Mouse (Mus musculus): ENCODE measurements around the gene Zdhhc1. TPM values are rescaled to one million over a fixed set of nuclear protein-coding genes. Genes with fewer than 3 reads are reported as not detected.
A peak's percentile ranks its signal among the peaks of the same experiment; 100 is the strongest.

The Zdhhc1 gene
- polyA plus RNA-seq, 1 experiment from 2014 or later, result 38.4 TPM

DNA sequence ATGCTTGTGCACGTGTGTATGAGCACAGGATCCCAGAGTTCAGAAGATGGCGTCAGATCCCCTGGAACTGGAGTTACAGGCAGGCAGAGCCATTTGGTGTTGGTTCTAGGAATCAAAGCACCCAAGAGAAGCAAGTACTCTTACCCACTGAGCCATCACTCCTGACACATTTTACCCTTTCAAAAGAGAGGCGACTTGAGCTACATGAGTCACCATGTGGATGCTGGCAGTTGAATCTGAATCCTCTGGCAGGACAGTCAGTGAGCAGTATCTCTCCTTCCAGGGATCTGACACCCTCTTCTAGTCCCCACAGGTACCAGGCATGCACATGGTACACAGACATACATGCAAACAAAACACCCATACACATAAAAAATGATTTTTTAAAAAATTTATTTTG, 8.6 kb downstream of the Zdhhc1 start:
- Histone ChIP-seq H3K27ac (ENCODE audit: low read length) (no peak overlapping the region), H3K27me3 (ENCODE audit: control insufficient read depth, insufficient read depth, low read depth, low read length) (no peaks in the 10 kb centered on the region), H3K4me1 (ENCODE audit: control insufficient read depth, insufficient read depth, low read length) (no peaks in the 10 kb centered on the region), H3K9ac (ENCODE audit: low read depth, low read length) (no peak overlapping the region), H3K4me3 (ENCODE audit: low read depth, low read length) (no peak overlapping the region), H3K9me3 (replicated peaks; ENCODE audit: control insufficient read depth, low read length, poor library complexity, severe bottlenecking) (no peaks in the 10 kb centered on the region), H3K4me2 (ENCODE audit: low read length) (no peak overlapping the region), H3K36me3 (ENCODE audit: control insufficient read depth, insufficient read depth, low read length) (no peaks in the 10 kb centered on the region)
- WGBS, result 67% methylated on average over 3 of the region's 3 CpGs
- ATAC-seq, result no peak

DNA sequence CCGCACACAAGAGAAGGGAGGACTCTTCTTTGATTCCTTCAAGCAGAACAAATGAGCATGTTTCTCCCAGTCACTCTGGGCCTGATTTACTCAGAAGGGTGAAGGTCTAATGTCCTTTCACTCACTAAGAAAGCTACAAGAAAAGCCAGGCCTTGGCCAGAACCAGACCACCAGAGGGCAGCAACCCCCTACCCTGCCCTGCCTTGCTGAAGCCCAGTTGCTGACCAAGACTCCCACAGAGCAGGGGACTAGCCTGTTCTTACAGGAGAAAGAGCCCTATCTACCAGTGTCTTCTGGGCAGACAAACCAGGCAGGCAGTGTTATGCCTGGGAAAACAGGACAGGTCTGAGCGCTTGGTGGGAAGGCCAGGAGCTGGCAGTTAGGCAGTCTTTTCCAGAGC, 12.3 kb downstream of the Zdhhc1 start:
- H3K4me1 ChIP-seq (ENCODE audit: control insufficient read depth, insufficient read depth, low read length), result no peaks in the 10 kb centered on the region
- H3K4me2 ChIP-seq (ENCODE audit: low read length), result no peak overlapping the region
- no peaks in the 10 kb centered on the region for H3K9me3 ChIP-seq (replicated peaks; ENCODE audit: control insufficient read depth, low read length, poor library complexity, severe bottlenecking)
- no peak overlapping the region for H3K27ac ChIP-seq (ENCODE audit: low read length)
- H3K9ac ChIP-seq (ENCODE audit: low read depth, low read length), result no peak overlapping the region
- no peaks in the 10 kb centered on the region for H3K36me3 ChIP-seq (ENCODE audit: control insufficient read depth, insufficient read depth, low read length)
- ATAC-seq, result 0 out of 2 replicates have a peak, but pooled peaks have one; percentile 56
- no peaks in the 10 kb centered on the region for H3K27me3 ChIP-seq (ENCODE audit: control insufficient read depth, insufficient read depth, low read depth, low read length)
- WGBS, result 19% methylated on average over 2 of the region's 2 CpGs
- no peak overlapping the region for H3K4me3 ChIP-seq (ENCODE audit: low read depth, low read length)

DNA sequence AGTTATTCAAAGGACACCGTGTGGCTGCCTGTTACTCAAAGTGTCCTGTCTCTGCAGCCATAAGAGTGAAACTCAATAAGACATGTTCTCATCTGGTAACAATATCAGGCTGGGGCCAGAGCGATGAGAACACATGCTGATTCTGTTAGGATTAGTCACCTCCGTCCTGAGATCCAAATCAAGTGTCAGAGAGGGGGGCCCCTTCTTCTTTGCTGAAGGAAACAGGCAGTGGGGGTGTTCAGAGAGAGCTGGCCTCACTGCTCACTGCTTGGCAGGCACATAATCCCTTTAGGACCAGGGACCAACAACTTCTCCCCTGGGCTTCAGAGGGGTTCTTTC, 12.7 kb downstream of the Zdhhc1 start:
- no peaks in the 10 kb centered on the region for H3K36me3 ChIP-seq (ENCODE audit: control insufficient read depth, insufficient read depth, low read length)
- H3K4me2 ChIP-seq (ENCODE audit: low read length), result no peak overlapping the region
- H3K9me3 ChIP-seq (replicated peaks; ENCODE audit: control insufficient read depth, low read length, poor library complexity, severe bottlenecking), result no peaks in the 10 kb centered on the region
- ATAC-seq, result no peak
- 13% methylated on average over 3 of the region's 3 CpGs for WGBS
- H3K4me3 ChIP-seq (ENCODE audit: low read depth, low read length), result no peak overlapping the region
- H3K27me3 ChIP-seq (ENCODE audit: control insufficient read depth, insufficient read depth, low read depth, low read length), result no peaks in the 10 kb centered on the region
- H3K4me1 ChIP-seq (ENCODE audit: control insufficient read depth, insufficient read depth, low read length), result no peaks in the 10 kb centered on the region
- H3K9ac ChIP-seq (ENCODE audit: low read depth, low read length), result no peak overlapping the region
- H3K27ac ChIP-seq (ENCODE audit: low read length), result no peak overlapping the region

GRCm38 (mm10) chr8:105483212-105484029, 13.3 kb downstream of the Zdhhc1 start:
- peak; percentile 54; the same call in 1 of the 2 replicates for ATAC-seq
- H3K9ac ChIP-seq (ENCODE audit: low read depth, low read length), result no peak overlapping the region
- H3K36me3 ChIP-seq (ENCODE audit: control insufficient read depth, insufficient read depth, low read length), result no peaks in the 10 kb centered on the region
- 34% methylated on average over 14 of the region's 14 CpGs for WGBS
- H3K4me1 ChIP-seq (ENCODE audit: control insufficient read depth, insufficient read depth, low read length), result no peaks in the 10 kb centered on the region
- no peaks in the 10 kb centered on the region for H3K9me3 ChIP-seq (replicated peaks; ENCODE audit: control insufficient read depth, low read length, poor library complexity, severe bottlenecking)
- no peak overlapping the region for H3K27ac ChIP-seq (ENCODE audit: low read length)
- H3K4me3 ChIP-seq (ENCODE audit: low read depth, low read length), result no peak overlapping the region
- no peaks in the 10 kb centered on the region for H3K27me3 ChIP-seq (ENCODE audit: control insufficient read depth, insufficient read depth, low read depth, low read length)
- H3K4me2 ChIP-seq (ENCODE audit: low read length), result no peak overlapping the region

- Histone ChIP-seq H3K27me3 (ENCODE audit: control insufficient read depth, insufficient read depth, low read depth, low read length) (no peaks in the 10 kb centered on the region), H3K9me3 (replicated peaks; ENCODE audit: control insufficient read depth, low read length, poor library complexity, severe bottlenecking) (no peaks in the 10 kb centered on the region), H3K36me3 (ENCODE audit: control insufficient read depth, insufficient read depth, low read length) (no peaks in the 10 kb centered on the region), H3K27ac (ENCODE audit: low read length) (no peak overlapping the region), H3K9ac (ENCODE audit: low read depth, low read length) (no peak overlapping the region), H3K4me1 (ENCODE audit: control insufficient read depth, insufficient read depth, low read length) (no peaks in the 10 kb centered on the region), H3K4me2 (ENCODE audit: low read length) (no peak overlapping the region), H3K4me3 (ENCODE audit: low read depth, low read length) (no peak overlapping the region)
- WGBS, result 85% methylated on average over 8 of the region's 8 CpGs
- ATAC-seq, result no peak
Observed at GRCm38 (mm10) chr8:105482123-105482522, 14.6 kb downstream of the Zdhhc1 start.

DNA sequence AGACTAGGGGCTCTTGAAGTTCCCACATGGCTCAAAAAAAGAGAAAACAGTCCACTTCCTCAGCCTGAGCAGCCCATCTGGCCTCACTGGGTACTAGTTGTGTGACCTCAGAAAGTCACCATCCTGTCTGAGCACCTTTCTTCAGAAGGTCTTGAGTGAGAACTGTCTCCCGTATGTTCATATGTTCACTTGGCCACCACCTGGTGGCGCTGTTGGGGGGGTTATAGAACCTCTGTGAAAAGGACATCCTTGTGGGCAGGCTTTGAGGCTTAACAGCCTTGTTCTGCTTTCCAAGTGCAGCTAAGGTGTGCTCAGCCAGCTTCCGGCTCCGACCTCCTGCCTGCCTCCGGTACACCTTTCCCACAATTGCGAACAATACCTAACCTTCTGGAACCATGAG, 15.2 kb downstream of the Zdhhc1 start:
- no peak overlapping the region for H3K9ac ChIP-seq (ENCODE audit: low read depth, low read length)
- no peaks in the 10 kb centered on the region for H3K4me1 ChIP-seq (ENCODE audit: control insufficient read depth, insufficient read depth, low read length)
- no peak for ATAC-seq
- no peaks in the 10 kb centered on the region for H3K27me3 ChIP-seq (ENCODE audit: control insufficient read depth, insufficient read depth, low read depth, low read length)
- H3K4me3 ChIP-seq (ENCODE audit: low read depth, low read length), result no peak overlapping the region
- H3K9me3 ChIP-seq (replicated peaks; ENCODE audit: control insufficient read depth, low read length, poor library complexity, severe bottlenecking), result no peaks in the 10 kb centered on the region
- H3K36me3 ChIP-seq (ENCODE audit: control insufficient read depth, insufficient read depth, low read length), result no peaks in the 10 kb centered on the region
- no peak overlapping the region for H3K27ac ChIP-seq (ENCODE audit: low read length)
- H3K4me2 ChIP-seq (ENCODE audit: low read length), result no peak overlapping the region
- WGBS, result 70% methylated on average over 6 of the region's 6 CpGs

- no peak overlapping the region for H3K27ac ChIP-seq (ENCODE audit: low read length)
- H3K4me2 ChIP-seq (ENCODE audit: low read length), result no peak overlapping the region
- no peaks in the 10 kb centered on the region for H3K36me3 ChIP-seq (ENCODE audit: control insufficient read depth, insufficient read depth, low read length)
- H3K9ac ChIP-seq (ENCODE audit: low read depth, low read length), result no peak overlapping the region
- no peak for ATAC-seq
- H3K4me1 ChIP-seq (ENCODE audit: control insufficient read depth, insufficient read depth, low read length), result no peaks in the 10 kb centered on the region
- no peaks in the 10 kb centered on the region for H3K27me3 ChIP-seq (ENCODE audit: control insufficient read depth, insufficient read depth, low read depth, low read length)
- WGBS, result 35% methylated on average over 2 of the region's 2 CpGs
- no peaks in the 10 kb centered on the region for H3K9me3 ChIP-seq (replicated peaks; ENCODE audit: control insufficient read depth, low read length, poor library complexity, severe bottlenecking)
- H3K4me3 ChIP-seq (ENCODE audit: low read depth, low read length), result no peak overlapping the region
Observed at GRCm38 (mm10) chr8:105481013-105481412, 15.7 kb downstream of the Zdhhc1 start.

- Histone ChIP-seq H3K27me3 (ENCODE audit: control insufficient read depth, insufficient read depth, low read depth, low read length) (no peaks in the 10 kb centered on the region), H3K4me3 (ENCODE audit: low read depth, low read length) (no peak overlapping the region), H3K27ac (ENCODE audit: low read length) (no peak overlapping the region), H3K4me2 (ENCODE audit: low read length) (no peak overlapping the region), H3K4me1 (ENCODE audit: control insufficient read depth, insufficient read depth, low read length) (peaks cover 16% of the 10 kb centered on the region; the same call in 1 of the 2 replicates), H3K36me3 (ENCODE audit: control insufficient read depth, insufficient read depth, low read length) (no peaks in the 10 kb centered on the region), H3K9me3 (replicated peaks; ENCODE audit: control insufficient read depth, low read length, poor library complexity, severe bottlenecking) (no peaks in the 10 kb centered on the region), H3K9ac (ENCODE audit: low read depth, low read length) (no peak overlapping the region)
- 81% methylated on average over 3 of the region's 3 CpGs for WGBS
- no peak for ATAC-seq
Observed at GRCm38 (mm10) chr8:105477792-105478191, 18.9 kb downstream of the Zdhhc1 start.

DNA sequence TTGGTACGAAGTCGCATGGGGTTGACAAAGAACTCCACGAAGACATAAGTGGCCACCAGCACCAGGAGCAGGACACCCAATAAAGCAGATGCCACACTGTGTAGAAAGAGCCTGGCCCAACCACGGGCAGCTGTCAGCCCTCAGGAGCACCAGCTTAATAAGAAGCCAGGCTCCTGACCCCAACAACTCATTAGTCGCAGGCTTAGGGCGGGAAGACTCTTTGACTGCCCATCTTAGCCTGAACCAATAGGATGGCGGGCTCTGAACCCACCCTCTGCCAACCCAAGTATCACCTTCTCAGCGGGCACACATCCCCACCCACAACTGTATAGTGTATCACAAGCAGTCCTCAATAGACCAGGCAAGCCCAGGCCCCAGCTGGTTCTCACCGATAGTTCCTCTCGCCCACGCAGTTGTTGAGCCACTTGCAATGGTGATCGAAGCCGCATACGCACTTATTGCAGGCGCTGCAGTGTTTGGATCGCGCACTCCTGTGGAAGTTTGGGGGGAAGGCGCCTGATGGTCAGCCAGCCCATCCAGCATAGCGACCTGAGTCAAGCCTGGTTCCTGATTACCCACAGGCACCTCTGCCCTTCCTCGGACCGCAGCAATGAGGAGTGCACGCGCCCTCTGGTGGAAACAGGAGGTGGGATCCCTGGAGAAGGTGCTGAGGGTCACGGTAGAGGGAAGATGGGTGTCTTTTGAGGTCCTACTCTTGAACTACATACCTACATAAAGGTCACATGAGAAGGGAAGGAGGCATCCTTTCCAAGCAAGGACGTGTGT, 19.9 kb downstream of the Zdhhc1 start:
- Histone ChIP-seq H3K9ac (ENCODE audit: low read depth, low read length) (no peak overlapping the region), H3K4me2 (ENCODE audit: low read length) (no peak overlapping the region), H3K4me1 (ENCODE audit: control insufficient read depth, insufficient read depth, low read length) (peaks cover 16% of the 10 kb centered on the region; the same call in 1 of the 2 replicates), H3K4me3 (ENCODE audit: low read depth, low read length) (no peak overlapping the region), H3K27me3 (ENCODE audit: control insufficient read depth, insufficient read depth, low read depth, low read length) (no peaks in the 10 kb centered on the region), H3K36me3 (ENCODE audit: control insufficient read depth, insufficient read depth, low read length) (no peaks in the 10 kb centered on the region), H3K9me3 (replicated peaks; ENCODE audit: control insufficient read depth, low read length, poor library complexity, severe bottlenecking) (no peaks in the 10 kb centered on the region), H3K27ac (ENCODE audit: low read length) (no peak overlapping the region)
- WGBS, result 42% methylated on average over 25 of the region's 25 CpGs
- no peak for ATAC-seq

All from midbrain, embryonic 16.5 days (tissue).